Mouse (Mus musculus) forelimb bud, embryonic 11.5 days (tissue): ENCODE results near the gene Polg2.
"Not testable (repeated sequence)": the region's sequence is repeated elsewhere in the genome, so short reads cannot be mapped to it uniquely, and the experiment has no call there.

Experiments used
- DNase-seq: peaks from one replicate; pipeline ENCODE4 v3.0.0-alpha.2; 2012; ENCODE audit warnings: low read depth, low spot score

The Polg2 gene

GRCm38 (mm10) chr11:106779388-106780088, at the start of gene Polg2:
Gene Polg2 (minus strand): TSS chr11:106779537.
- DNase-seq: peak; percentile 95

GRCm38 (mm10) chr11:106828079-106828478, 48.7 kb upstream of the Polg2 start:
- DNase-seq: no peak

GRCm38 (mm10) chr11:106824403-106824802, 45.1 kb upstream of the Polg2 start:
- DNase-seq: no peak

DNA sequence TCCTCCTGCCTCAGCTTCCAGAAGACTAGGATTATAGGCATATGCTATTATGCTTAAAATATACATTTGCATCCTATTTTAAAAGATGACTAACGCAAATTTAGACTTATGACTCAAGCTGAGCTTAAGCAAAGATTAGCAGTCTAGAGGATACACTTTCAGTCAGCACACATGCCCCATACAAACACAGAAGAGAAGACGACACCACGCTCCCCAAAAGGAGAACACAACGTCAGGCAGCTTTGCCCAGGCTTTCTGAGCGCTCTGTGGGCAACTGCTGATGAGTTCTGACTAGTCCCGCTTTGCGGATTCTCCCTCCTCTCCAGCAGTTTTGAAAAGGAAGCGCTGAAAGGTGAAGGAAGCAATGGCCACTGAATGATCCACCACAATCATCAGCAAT, 44.4 kb upstream of the Polg2 start:
- DNase-seq: no peak

DNA sequence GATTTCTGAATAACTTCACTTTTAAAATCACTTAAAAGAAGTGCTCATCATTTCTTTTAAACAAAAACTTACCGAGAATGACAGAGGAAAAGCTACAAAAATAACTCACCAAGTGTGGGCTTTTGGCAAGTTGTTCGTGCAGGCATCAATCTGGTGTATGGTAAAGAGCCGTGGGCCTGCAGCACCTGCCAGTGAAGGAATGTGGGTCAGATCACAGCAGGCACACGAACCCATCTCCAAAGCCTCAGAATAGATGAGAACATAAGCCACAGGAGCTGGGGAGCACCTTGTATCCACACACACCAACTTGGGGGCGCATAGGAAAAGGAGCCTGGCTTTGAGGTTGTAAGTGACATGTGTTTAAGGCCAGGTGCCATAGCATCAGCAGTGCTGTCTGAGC, 43.6 kb upstream of the Polg2 start:
- no peak for DNase-seq

GRCm38 (mm10) chr11:106822491-106822890, 43.2 kb upstream of the Polg2 start:
- no peak for DNase-seq

DNA sequence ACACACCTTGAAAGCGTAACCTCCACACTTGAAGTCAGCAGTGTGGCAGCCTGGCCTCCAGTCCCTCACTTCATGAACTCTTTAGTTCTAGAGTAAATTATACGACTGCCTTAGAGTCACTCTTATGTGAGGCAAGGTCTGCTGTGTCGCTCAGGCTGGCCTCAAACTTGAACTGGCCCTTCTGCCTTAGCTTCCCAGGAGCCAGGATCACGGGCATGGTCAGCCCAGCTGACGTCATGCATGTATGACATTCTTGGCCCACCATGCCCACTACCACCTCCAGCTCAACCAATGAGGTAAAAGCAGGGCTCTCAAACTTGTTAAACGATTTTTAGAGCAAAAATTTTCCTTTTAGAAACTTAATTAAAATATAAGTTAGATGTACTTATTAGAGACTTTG, 42.1 kb upstream of the Polg2 start:
- DNase-seq: no peak

DNA sequence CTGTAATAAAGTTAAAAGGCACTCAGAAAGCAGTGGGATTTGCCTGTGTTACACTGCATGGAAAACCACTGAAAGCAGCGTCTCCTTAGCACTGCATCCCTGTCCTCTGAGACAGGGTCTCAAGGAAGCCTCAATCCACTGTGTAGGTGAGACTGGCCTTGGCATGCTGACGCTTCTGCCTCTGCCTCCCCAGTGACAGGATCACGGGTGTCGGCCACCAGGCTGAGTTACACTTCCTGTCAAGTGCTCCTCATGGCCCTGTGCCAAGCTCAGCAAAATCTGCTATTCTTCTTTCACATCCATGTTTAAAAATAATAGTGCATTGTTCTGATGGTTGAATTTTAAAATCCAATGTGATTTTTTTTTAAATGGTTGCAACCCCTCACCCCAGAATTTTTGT, 41.6 kb upstream of the Polg2 start:
- no peak for DNase-seq

DNA sequence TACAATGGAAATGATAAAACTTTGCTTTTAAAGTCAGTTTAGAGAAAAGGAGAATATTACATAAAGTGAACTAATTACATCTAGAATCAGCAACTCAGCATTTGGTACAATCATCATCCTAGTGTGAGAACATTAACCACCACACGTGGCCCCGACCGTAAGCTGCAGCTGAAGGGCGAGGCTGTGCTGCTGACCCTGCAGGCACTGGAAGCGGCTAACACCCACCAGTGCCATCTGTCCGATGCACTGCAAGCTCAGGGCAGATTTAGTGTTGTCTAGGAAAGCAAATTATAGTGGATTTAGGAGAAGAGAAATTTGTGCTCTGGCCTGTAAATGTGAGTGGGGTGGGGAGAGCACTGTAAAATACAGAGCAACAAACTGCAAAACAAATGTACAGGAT, 40.9 kb upstream of the Polg2 start:
- no peak for DNase-seq

DNA sequence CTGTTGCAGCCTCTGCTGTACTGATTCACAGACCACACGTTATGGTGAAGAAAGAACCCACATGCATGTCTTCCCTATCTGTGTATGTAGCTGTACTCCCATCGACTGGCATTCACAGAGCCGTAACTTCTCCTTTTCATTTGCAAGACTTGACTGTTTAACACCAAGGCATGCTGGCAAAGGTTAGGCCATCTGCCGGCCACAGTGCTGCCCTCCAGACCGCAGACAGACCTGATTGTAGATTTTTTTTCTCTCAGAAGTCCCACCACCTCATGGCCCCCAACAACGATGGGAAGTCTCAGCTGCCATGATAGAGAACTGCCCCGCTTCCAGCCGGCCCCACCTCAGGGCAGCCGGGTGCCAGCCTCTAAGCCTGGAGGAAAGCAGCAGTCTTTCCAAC, 40.3 kb upstream of the Polg2 start:
- no peak for DNase-seq

- no peak for DNase-seq
Measured at GRCm38 (mm10) chr11:106818341-106818740, 39.0 kb upstream of the Polg2 start.

DNA sequence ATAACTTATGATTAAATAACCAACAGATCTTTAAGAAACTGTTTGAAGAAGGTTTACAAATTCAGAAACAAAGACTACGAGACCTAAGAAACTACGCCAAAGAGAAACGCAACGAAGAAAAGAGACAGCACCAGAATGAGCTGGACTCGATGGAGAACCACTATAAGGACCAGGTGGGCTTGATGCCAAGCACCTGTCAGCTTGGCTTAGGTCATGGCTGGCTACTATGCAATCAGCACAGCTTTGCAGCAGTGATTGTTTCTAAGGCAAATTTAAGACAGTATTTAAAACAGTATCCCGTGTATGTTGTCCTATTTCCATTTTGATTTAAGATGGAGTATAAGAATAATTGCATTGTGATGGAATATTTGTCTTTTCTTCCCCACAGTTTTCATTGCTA, 38.5 kb upstream of the Polg2 start:
- no peak for DNase-seq

GRCm38 (mm10) chr11:106817156-106817555, 37.8 kb upstream of the Polg2 start:
- DNase-seq: no peak

GRCm38 (mm10) chr11:106816316-106816715, 37.0 kb upstream of the Polg2 start:
- no peak for DNase-seq

GRCm38 (mm10) chr11:106815761-106816160, 36.4 kb upstream of the Polg2 start:
- DNase-seq: no peak

GRCm38 (mm10) chr11:106815331-106815730, 36.0 kb upstream of the Polg2 start:
- no peak for DNase-seq

DNA sequence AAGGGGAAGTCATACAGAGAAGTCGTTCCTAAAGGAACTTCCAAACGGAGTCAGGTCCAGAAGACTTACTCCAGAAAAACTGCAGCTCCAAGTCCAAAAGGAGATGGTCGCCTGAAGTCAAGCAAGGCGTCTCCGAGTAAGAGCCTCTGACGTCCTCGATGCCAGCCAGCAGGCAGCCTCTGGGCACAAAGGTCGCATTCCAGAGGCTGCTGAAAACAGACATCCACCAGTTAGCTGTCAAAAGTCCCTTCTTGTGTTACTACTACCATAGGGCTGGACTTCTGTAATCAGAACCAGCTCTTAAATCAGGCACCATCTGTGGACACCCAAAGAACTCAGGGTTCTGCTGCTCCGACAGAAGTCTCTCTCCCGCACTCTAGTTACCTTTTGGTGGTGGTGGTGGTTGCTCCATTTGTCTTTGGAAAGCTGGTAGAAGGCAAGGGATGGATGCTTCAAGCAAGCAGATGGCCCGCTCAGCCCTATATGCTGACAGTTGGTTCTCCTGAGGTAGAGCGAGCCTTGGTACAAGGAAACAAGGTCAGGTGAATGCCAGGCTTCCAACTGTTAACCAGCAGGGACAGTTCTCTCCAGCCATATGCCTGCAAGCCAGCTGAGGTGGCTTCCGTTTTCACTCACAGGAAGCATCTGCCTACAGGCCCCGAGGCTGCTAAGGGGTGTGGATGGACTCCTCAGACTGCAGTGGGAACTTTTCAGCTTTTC, 35.4 kb upstream of the Polg2 start:
- DNase-seq: no peak

DNA sequence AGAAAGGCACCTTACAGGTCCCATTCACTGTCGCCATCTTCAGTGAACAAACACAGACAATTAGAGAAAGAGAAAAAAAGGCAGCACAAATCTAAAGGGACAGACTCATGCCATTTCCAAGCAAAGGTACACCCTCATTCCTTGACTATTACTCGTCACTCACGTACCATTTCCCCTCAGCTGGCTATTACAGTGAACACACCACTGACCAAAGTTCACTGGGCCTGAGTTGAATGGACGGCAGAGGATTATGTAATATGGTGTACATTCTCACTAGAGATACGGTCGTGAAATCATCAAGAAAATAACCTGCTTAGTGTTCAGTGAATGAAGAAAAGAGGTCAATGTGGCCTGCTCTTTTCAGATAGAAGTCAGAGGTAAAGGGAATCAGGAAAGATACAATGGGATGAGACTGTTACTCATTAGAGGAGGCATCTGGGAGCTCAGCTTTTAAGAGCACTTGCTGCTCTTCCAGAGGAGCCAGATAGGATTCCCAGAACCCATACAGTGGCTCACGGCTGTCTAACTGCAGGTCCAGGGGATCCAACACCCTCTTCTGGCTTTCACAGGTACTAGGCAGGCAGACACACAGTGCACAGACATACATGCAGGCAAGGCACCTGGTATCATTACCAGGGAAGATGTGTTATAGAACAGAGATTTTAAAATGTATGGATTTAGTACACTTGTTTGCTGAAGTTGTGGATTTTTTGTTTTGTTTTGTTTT, 33.2 kb upstream of the Polg2 start:
- DNase-seq: no peak

- DNase-seq: not testable (repeated sequence)
Measured at GRCm38 (mm10) chr11:106807442-106807841, 28.1 kb upstream of the Polg2 start.

DNA sequence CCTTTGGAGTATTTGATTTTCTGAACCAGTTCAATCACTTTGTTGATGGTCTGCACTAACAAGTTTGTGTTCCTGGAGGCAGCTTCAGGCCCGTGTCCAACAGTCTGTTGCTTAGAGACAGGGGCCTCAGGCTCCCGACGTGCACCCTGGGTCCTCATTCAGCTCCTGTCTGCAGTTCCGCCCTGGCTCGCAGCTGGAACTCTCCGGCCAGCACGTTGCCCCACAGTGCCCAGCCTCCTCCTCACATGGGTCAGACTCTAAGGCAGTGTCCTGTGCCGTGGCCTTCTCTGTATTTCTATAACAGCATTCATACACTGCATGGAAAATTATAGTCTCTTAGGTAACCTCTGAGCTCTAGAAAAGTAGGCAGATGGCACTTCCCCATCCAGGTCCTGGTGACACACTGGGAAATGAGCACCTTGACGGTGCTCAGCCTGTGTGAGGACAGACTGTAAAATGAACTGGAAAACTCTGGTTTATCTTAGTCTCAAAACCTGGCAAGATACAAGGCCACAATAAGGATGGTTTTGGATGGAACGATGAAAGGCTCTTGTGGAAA, 22.8 kb upstream of the Polg2 start:
- DNase-seq: no peak

DNA sequence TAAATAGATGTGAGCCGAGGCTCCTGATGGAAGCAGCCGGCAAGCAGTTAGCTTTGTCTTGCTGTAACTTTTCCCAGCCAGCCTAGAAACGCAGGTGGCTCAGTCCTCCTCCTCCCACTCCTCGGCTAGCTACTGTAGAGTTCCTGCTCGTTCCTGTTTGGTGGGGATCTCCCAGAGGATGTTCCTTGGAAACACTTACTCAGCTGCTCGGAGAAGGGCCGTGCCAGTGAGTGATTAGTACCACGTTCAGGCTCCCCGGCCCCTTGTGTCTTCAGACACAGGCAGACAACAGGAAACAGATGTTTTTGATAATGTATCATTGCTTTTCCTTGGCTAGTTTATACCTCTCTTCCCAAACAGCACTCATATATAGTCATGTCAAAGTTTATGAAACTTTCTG, 16.3 kb upstream of the Polg2 start:
- no peak for DNase-seq

GRCm38 (mm10) chr11:106793846-106794245, 14.5 kb upstream of the Polg2 start:
- no peak for DNase-seq
